Mouse (Mus musculus) embryonic facial prominence, embryonic 13.5 days (tissue): Measurements from ENCODE around the gene Strip2. TPM values are rescaled to one million over a fixed set of nuclear protein-coding genes. Genes with fewer than 3 reads are reported as not detected.
A peak's percentile ranks its signal among the peaks of the same experiment; 100 is the strongest.

Source experiments
- ATAC-seq: fragments of 200-750 bp; cut with Nextera tagmentation; 2 replicates; pipeline ENCODE4 v1.8.0; 2017; ENCODE audit warnings: low read depth; ENCODE audit not compliant: insufficient number of reproducible peaks, insufficient read depth, low FRiP score, low TSS enrichment
- H3K27ac ChIP-seq: fragments of 300-500 bp; sonication (generic); 2 replicates; pipeline ENCODE4 v1.5.1; 2015; ENCODE audit warnings: moderate library complexity, mild to moderate bottlenecking, inconsistent platforms
- H3K27me3 ChIP-seq: fragments of 300-500 bp; sonication (generic); 2 replicates; pipeline ENCODE4 v1.6.1; 2015; ENCODE audit warnings: mild to moderate bottlenecking, inconsistent platforms
- H3K36me3 ChIP-seq: fragments of 300-500 bp; sonication (generic); 2 replicates; pipeline ENCODE4 v1.6.1; 2015; ENCODE audit warnings: mild to moderate bottlenecking, inconsistent platforms
- H3K4me1 ChIP-seq: fragments of 300-500 bp; sonication (generic); 2 replicates; pipeline ENCODE4 v1.6.1; 2015; ENCODE audit warnings: inconsistent platforms
- H3K4me2 ChIP-seq: fragments of 300-500 bp; sonication (generic); 2 replicates; pipeline ENCODE4 v1.6.1; 2015; ENCODE audit warnings: moderate library complexity, mild to moderate bottlenecking, inconsistent platforms
- H3K4me3 ChIP-seq: fragments of 300-500 bp; sonication (generic); 2 replicates; pipeline ENCODE4 v1.5.1; 2015; ENCODE audit warnings: mild to moderate bottlenecking, inconsistent platforms
- H3K9ac ChIP-seq: fragments of 300-500 bp; sonication (generic); 2 replicates; pipeline ENCODE4 v1.6.1; 2015; ENCODE audit warnings: mild to moderate bottlenecking, inconsistent platforms
- H3K9me3 ChIP-seq: fragments of 300-500 bp; sonication (generic); 2 replicates; pipeline ENCODE4 v1.6.1; 2016; ENCODE audit warnings: inconsistent platforms
- WGBS: fragments of 180-500 bp; shearing (Covaris S2); methylation state at CpG from one replicate; pipeline ENCODE4 v1.1.7; 2015; ENCODE audit warnings: mixed read lengths; 5-methylcytosine and 5-hydroxymethylcytosine counted together
- polyA plus RNA-seq: library from polyadenylated mRNA; unstranded; fragments of >200 nt; fragmentation: Nextera tagmentation; extraction: Ambion mirVana; gene quantifications from 2 replicates; pipeline ENCODE4 v1.2.1, GENCODE M21; 2015

The Strip2 gene
- 0.80 and 0.83 TPM in 2 replicates for polyA plus RNA-seq

GRCm38 (mm10) chr6:29916530-29917382 lies at the start of gene Strip2:
TSS of gene Strip2 (plus strand) at chr6:29917012.
- Histone ChIP-seq H3K4me1 (peaks cover 11% of the 10 kb centered on the region), H3K27me3 (peaks cover 40% of the 10 kb centered on the region), H3K9me3 (no peaks in the 10 kb centered on the region), H3K4me3 (peak within 1 kb of the TSS; percentile 73), H3K36me3 (no peaks in the 10 kb centered on the region), H3K4me2 (peak within 1 kb of the TSS; percentile 93), H3K27ac (no peak within 1 kb of the TSS; the same call in 1 of the 2 replicates), H3K9ac (peak within 1 kb of the TSS; percentile 72)
- under 1% methylated on average over 65 of the region's 67 CpGs for WGBS
- ATAC-seq, result peak; percentile 98

DNA sequence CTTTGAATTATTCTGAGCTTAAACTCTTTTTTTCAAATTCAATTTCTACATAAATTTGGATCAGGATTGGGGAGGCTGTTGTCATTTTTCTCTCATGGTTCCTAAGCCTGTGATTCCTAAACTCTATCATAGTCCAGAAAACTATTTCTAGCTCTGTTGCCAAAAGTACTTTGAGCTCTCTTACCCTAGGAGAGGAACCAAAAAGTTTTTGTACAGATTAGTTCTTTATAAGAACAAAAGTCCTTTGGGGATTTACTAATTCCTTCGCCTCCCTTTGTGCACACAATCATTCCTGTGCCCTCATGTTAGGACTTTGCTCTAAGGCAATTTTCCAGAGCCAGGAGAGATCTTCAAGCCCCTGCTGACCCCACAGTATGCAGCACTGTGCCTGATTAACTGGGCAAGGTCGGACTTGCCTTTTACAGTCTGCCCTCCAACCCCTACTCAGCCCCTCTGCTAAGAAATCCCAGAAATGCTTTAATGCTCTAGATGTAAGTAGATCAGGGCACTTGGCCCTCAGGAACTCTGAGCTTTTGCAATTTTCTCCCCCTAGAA lies 48.4 kb upstream of the Strip2 start:
- H3K4me2 ChIP-seq, result no peak overlapping the region
- WGBS, result 57% methylated on average over 2 of the region's 2 CpGs
- no peak for ATAC-seq

DNA sequence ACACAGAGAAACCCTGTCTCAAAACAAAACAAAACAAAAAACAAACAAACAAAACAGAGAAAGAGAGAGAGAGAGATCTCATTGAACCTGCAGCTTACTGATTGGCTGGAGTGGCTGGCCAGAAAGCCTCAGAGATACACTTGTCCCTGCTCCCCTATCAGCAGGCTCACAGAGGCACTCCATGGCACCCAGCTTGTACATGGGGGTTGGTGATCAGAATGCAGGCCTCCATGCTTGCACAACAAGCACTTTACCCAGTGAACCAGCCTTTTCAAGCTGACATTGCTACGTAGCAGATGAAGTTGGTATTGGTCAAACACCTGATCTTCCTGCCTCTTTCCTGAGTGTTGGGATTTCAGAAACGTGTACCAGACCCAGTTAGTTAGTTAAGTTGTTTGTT lies 43.2 kb upstream of the Strip2 start:
- Histone ChIP-seq H3K27me3 (no peaks in the 10 kb centered on the region), H3K4me2 (no peak overlapping the region), H3K36me3 (peaks cover 13% of the 10 kb centered on the region), H3K4me3 (no peak overlapping the region), H3K27ac (no peak overlapping the region), H3K9ac (no peak overlapping the region), H3K4me1 (no peaks in the 10 kb centered on the region), H3K9me3 (peaks cover 4% of the 10 kb centered on the region; the same call in 1 of the 2 replicates)
- ATAC-seq, result no peak
- 71% methylated on average over 2 of the region's 2 CpGs for WGBS

More for the DNA sequence above, 48.4 kb upstream of the Strip2 start:
- H3K9me3 ChIP-seq, result peaks cover 4% of the 10 kb centered on the region; the same call in 1 of the 2 replicates
- H3K27me3 ChIP-seq, result no peaks in the 10 kb centered on the region
- H3K36me3 ChIP-seq, result peaks cover 8% of the 10 kb centered on the region; the same call in 1 of the 2 replicates
- no peak overlapping the region for H3K4me3 ChIP-seq
- H3K9ac ChIP-seq, result no peak overlapping the region
- no peak overlapping the region for H3K27ac ChIP-seq
- no peaks in the 10 kb centered on the region for H3K4me1 ChIP-seq

- no peak overlapping the region for H3K27ac ChIP-seq
- H3K4me1 ChIP-seq, result no peaks in the 10 kb centered on the region
- H3K27me3 ChIP-seq, result no peaks in the 10 kb centered on the region
- 73% methylated on average over 5 of the region's 5 CpGs for WGBS
- ATAC-seq, result no peak
- H3K4me2 ChIP-seq, result no peak overlapping the region
- H3K4me3 ChIP-seq, result no peak overlapping the region
- no peak overlapping the region for H3K9ac ChIP-seq
- peaks cover 17% of the 10 kb centered on the region for H3K36me3 ChIP-seq
- no peaks in the 10 kb centered on the region for H3K9me3 ChIP-seq
Measured at GRCm38 (mm10) chr6:29875576-29875975, 41.2 kb upstream of the Strip2 start.

DNA sequence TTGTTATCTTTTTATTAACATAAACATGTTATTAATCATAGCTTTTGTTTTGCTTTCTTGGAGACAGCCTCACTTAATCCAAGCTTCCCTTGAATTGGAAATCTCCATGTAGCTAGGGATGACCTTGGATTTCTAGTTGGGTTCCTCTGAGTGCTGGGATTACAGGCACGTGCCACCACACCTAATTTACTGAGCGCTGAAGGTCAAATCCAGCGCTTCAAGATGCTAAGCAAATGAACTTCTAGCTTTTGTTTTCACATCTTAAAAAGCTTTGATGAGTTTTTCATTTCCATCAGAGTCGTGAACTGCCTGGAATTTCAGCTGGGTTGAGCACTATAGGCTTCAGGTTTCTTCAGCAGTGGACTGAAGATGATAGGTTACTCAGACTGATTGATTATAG lies 40.0 kb upstream of the Strip2 start:
- Histone ChIP-seq H3K9me3 (no peaks in the 10 kb centered on the region), H3K9ac (no peak overlapping the region), H3K27ac (no peak overlapping the region), H3K36me3 (peaks cover 9% of the 10 kb centered on the region; the same call in 1 of the 2 replicates), H3K4me2 (no peak overlapping the region), H3K4me1 (no peaks in the 10 kb centered on the region), H3K27me3 (no peaks in the 10 kb centered on the region), H3K4me3 (no peak overlapping the region)
- ATAC-seq, result no peak
- 78% methylated on average over 4 of the region's 4 CpGs for WGBS

DNA sequence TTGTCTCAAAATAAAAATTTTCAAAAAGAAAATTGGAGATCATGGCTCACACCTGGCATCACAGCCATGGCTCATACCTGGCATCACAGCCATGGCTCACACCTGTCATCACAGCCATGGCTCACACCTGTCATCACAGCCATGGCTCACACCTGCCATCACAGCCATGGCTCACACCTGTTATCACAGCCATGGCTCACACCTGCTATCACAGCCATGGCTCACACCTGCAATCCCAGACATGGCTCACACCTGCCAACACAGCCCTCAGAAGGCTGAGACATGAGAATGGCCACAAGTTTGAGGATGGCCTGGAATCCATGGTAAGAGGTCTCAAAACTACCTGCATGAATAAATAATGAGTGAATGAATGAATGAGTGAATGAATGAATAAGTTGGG lies 37.2 kb upstream of the Strip2 start:
- H3K9me3 ChIP-seq, result no peaks in the 10 kb centered on the region
- no peak overlapping the region for H3K4me2 ChIP-seq
- H3K27ac ChIP-seq, result no peak overlapping the region
- no peaks in the 10 kb centered on the region for H3K27me3 ChIP-seq
- no peaks in the 10 kb centered on the region for H3K4me1 ChIP-seq
- no peak for ATAC-seq
- no peak overlapping the region for H3K4me3 ChIP-seq
- peaks cover 17% of the 10 kb centered on the region; the same call in 1 of the 2 replicates for H3K36me3 ChIP-seq
- H3K9ac ChIP-seq, result no peak overlapping the region

GRCm38 (mm10) chr6:29880796-29881195 lies 36.0 kb upstream of the Strip2 start:
- Histone ChIP-seq H3K9ac (no peak overlapping the region), H3K9me3 (no peaks in the 10 kb centered on the region), H3K4me3 (no peak overlapping the region), H3K27me3 (no peaks in the 10 kb centered on the region), H3K27ac (no peak overlapping the region), H3K36me3 (peaks cover 21% of the 10 kb centered on the region; the same call in 1 of the 2 replicates), H3K4me2 (no peak overlapping the region), H3K4me1 (no peaks in the 10 kb centered on the region)
- WGBS, result 90% methylated on average over 3 of the region's 3 CpGs
- no peak for ATAC-seq

- Histone ChIP-seq H3K9ac (no peak overlapping the region), H3K4me2 (no peak overlapping the region), H3K4me1 (no peaks in the 10 kb centered on the region), H3K27ac (no peak overlapping the region), H3K9me3 (no peaks in the 10 kb centered on the region), H3K36me3 (peaks cover 27% of the 10 kb centered on the region), H3K4me3 (no peak overlapping the region), H3K27me3 (no peaks in the 10 kb centered on the region)
- WGBS, result 74% methylated on average over 2 of the region's 2 CpGs
- ATAC-seq, result no peak
Measured at GRCm38 (mm10) chr6:29881936-29882335, 34.9 kb upstream of the Strip2 start.

GRCm38 (mm10) chr6:29882870-29883269 lies 33.9 kb upstream of the Strip2 start:
- no peak for ATAC-seq
- WGBS, result 90% methylated on average over 6 of the region's 6 CpGs
- Histone ChIP-seq H3K4me1 (no peaks in the 10 kb centered on the region), H3K9ac (no peak overlapping the region), H3K9me3 (no peaks in the 10 kb centered on the region), H3K27me3 (no peaks in the 10 kb centered on the region), H3K36me3 (peaks cover 27% of the 10 kb centered on the region), H3K27ac (no peak overlapping the region), H3K4me2 (no peak overlapping the region), H3K4me3 (no peak overlapping the region)

DNA sequence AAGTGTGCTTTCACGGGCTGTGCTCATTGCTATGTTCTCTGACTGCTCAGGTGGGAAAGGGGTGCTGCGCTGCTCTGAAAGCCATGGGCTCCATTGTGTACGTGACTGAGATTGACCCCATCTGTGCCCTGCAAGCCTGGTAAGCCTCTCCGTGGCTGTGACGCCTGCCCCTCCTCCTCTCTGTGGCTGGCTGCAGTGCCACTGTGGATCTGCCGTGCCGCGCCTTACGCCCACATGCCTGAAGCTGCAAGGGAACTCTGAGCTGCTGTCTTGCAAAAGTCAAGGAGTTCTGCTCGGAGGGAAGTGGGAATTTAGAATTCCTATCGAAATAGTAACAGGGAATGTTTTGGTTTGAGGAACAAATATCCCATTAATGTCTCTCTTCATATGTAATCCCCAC lies 25.7 kb upstream of the Strip2 start:
- Histone ChIP-seq H3K4me2 (no peak overlapping the region), H3K27ac (no peak overlapping the region), H3K27me3 (no peaks in the 10 kb centered on the region), H3K9me3 (no peaks in the 10 kb centered on the region), H3K9ac (no peak overlapping the region), H3K4me3 (no peak overlapping the region), H3K36me3 (peaks cover 11% of the 10 kb centered on the region), H3K4me1 (no peaks in the 10 kb centered on the region)
- WGBS, result 78% methylated on average over 11 of the region's 11 CpGs
- ATAC-seq, result no peak

- 90% methylated on average over 3 of the region's 3 CpGs for WGBS
- H3K36me3 ChIP-seq, result peaks cover 26% of the 10 kb centered on the region; the same call in 1 of the 2 replicates
- H3K4me2 ChIP-seq, result no peak overlapping the region
- no peak overlapping the region for H3K9ac ChIP-seq
- H3K4me3 ChIP-seq, result no peak overlapping the region
- no peaks in the 10 kb centered on the region for H3K4me1 ChIP-seq
- ATAC-seq, result no peak
- H3K9me3 ChIP-seq, result no peaks in the 10 kb centered on the region
- no peaks in the 10 kb centered on the region for H3K27me3 ChIP-seq
- no peak overlapping the region for H3K27ac ChIP-seq
Measured at GRCm38 (mm10) chr6:29896976-29897375, 19.8 kb upstream of the Strip2 start.

DNA sequence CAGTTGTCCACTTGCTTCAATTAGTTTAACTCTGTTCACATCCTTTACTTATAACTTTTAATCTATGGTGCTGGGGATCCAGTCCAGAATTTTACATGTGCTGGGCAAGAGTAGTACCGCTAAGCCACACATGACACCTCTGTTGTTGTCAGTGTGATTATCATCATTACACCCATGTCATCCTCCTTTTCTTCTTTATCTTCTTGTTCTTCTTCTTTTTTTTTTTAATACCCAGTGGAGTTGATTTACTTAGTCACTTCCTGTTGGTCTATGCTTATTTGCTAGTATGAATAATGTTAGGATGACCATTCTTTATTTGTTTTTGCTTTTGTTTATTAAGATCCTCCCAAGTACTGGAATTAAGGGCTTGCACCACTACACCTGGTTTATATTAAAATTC lies 15.4 kb upstream of the Strip2 start:
- Histone ChIP-seq H3K4me2 (no peak overlapping the region), H3K27me3 (no peaks in the 10 kb centered on the region), H3K4me1 (no peaks in the 10 kb centered on the region), H3K4me3 (no peak overlapping the region), H3K36me3 (peaks cover 41% of the 10 kb centered on the region), H3K9me3 (no peaks in the 10 kb centered on the region), H3K9ac (no peak overlapping the region), H3K27ac (no peak overlapping the region)
- no peak for ATAC-seq
- WGBS, result 95% methylated on average over 1 of the region's 1 CpGs
